Mouse (Mus musculus): ENCODE measurements around the gene P2rx5. TPM values are rescaled to one million over a fixed set of nuclear protein-coding genes. Genes with fewer than 3 reads are reported as not detected.
A peak's percentile ranks its signal among the peaks of the same experiment; 100 is the strongest.

The P2rx5 gene
- polyA plus RNA-seq, 1 experiment from 2014 or later: 0.08 TPM

DNA sequence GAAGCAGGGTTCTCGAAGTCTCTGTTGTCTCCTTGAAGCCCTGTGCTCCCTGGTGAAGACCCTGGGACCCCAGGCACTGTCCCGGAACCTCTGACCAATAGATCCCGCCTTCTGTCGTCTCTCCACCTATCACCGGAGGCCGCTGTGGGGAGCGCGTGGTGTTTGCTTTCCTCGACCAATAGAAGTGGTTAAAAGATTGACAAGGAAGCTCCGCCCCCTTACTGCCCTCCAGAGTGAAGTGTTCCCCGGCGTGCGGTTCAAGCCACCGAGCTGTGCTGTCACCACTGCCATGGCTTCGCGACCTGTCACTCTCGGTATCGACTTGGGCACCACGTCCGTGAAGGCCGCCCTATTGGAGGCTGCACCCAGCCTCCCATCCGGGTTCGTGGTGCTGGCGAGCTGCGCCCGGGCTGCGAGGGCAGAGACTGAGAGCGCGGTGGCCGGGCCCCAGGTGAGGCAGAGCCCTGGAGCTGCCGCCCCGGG is 39.0 kb downstream of the P2rx5 start, which contains the start of gene Shpk:
TSS of gene Shpk (plus strand) at position 231 of the 483 bp plus-strand sequence.
- peak; percentile 97 for ATAC-seq (ENCODE audit: insufficient number of reproducible peaks, low FRiP score, low TSS enrichment, low read depth)
- under 1% methylated on average over 32 of the region's 32 CpGs for WGBS
- H3K36me3 ChIP-seq (ENCODE audit: control insufficient read depth, insufficient read depth, low read length): no peaks in the 10 kb centered on the region

GRCm38 (mm10) chr11:73199879-73200278 is 39.7 kb downstream of the P2rx5 start:
- Histone ChIP-seq H3K27ac (replicated peaks; ENCODE audit: low read depth, low read length) (no peak overlapping the region), H3K27me3 (ENCODE audit: control insufficient read depth, insufficient read depth, low read length) (no peaks in the 10 kb centered on the region), H3K9me3 (ENCODE audit: control insufficient read depth, low read length) (no peaks in the 10 kb centered on the region), H3K4me1 (ENCODE audit: control insufficient read depth, insufficient read depth, low read length) (no peaks in the 10 kb centered on the region), H3K9ac (ENCODE audit: low read length) (peak overlapping the region; percentile 46), H3K4me2 (ENCODE audit: low read depth, severe bottlenecking) (peak overlapping the region; percentile 76), H3K4me3 (ENCODE audit: low read depth, low read length) (peak overlapping the region; percentile 58), H3K36me3 (ENCODE audit: control insufficient read depth, insufficient read depth, low read length) (no peaks in the 10 kb centered on the region)
- DNase-seq (ENCODE audit: low spot score): no peak
- 3% methylated on average over 12 of the region's 12 CpGs for WGBS
- ATAC-seq (ENCODE audit: insufficient number of reproducible peaks, low FRiP score, low TSS enrichment, low read depth): no peak

More for the DNA sequence above, 39.0 kb downstream of the P2rx5 start, which contains the start of gene Shpk:
- H3K27ac ChIP-seq (replicated peaks; ENCODE audit: low read depth, low read length): no peak within 1 kb of the TSS
- no peaks in the 10 kb centered on the region for H3K9me3 ChIP-seq (ENCODE audit: control insufficient read depth, low read length)
- no peaks in the 10 kb centered on the region for H3K4me1 ChIP-seq (ENCODE audit: control insufficient read depth, insufficient read depth, low read length)
- no peaks in the 10 kb centered on the region for H3K27me3 ChIP-seq (ENCODE audit: control insufficient read depth, insufficient read depth, low read length)
- H3K4me2 ChIP-seq (ENCODE audit: low read depth, severe bottlenecking): peak within 1 kb of the TSS; percentile 76
- peak within 1 kb of the TSS; percentile 64 for H3K9ac ChIP-seq (ENCODE audit: low read length)
- peak within 1 kb of the TSS; percentile 58 for H3K4me3 ChIP-seq (ENCODE audit: low read depth, low read length)
- DNase-seq (ENCODE audit: low spot score): peak; percentile 94

GRCm38 (mm10) chr11:73201021-73201420 is 40.8 kb downstream of the P2rx5 start:
- Histone ChIP-seq H3K36me3 (ENCODE audit: control insufficient read depth, insufficient read depth, low read length) (no peaks in the 10 kb centered on the region), H3K4me2 (ENCODE audit: low read depth, severe bottlenecking) (no peak overlapping the region), H3K4me3 (ENCODE audit: low read depth, low read length) (no peak overlapping the region), H3K27ac (replicated peaks; ENCODE audit: low read depth, low read length) (no peak overlapping the region), H3K9ac (ENCODE audit: low read length) (no peak overlapping the region), H3K4me1 (ENCODE audit: control insufficient read depth, insufficient read depth, low read length) (no peaks in the 10 kb centered on the region), H3K9me3 (ENCODE audit: control insufficient read depth, low read length) (no peaks in the 10 kb centered on the region), H3K27me3 (ENCODE audit: control insufficient read depth, insufficient read depth, low read length) (no peaks in the 10 kb centered on the region)
- 82% methylated on average over 2 of the region's 2 CpGs for WGBS
- DNase-seq (ENCODE audit: low spot score): no peak
- no peak for ATAC-seq (ENCODE audit: insufficient number of reproducible peaks, low FRiP score, low TSS enrichment, low read depth)

- H3K27me3 ChIP-seq (ENCODE audit: control insufficient read depth, insufficient read depth, low read length): no peaks in the 10 kb centered on the region
- ATAC-seq (ENCODE audit: insufficient number of reproducible peaks, low FRiP score, low TSS enrichment, low read depth): no peak
- WGBS: 36% methylated on average over 4 of the region's 4 CpGs
- no peak for DNase-seq (ENCODE audit: low spot score)
- H3K9me3 ChIP-seq (ENCODE audit: control insufficient read depth, low read length): no peaks in the 10 kb centered on the region
- H3K36me3 ChIP-seq (ENCODE audit: control insufficient read depth, insufficient read depth, low read length): no peaks in the 10 kb centered on the region
- no peaks in the 10 kb centered on the region for H3K4me1 ChIP-seq (ENCODE audit: control insufficient read depth, insufficient read depth, low read length)
- no peak overlapping the region for H3K4me2 ChIP-seq (ENCODE audit: low read depth, severe bottlenecking)
- H3K9ac ChIP-seq (ENCODE audit: low read length): no peak overlapping the region
- no peak overlapping the region for H3K27ac ChIP-seq (replicated peaks; ENCODE audit: low read depth, low read length)
- no peak overlapping the region for H3K4me3 ChIP-seq (ENCODE audit: low read depth, low read length)
Observed at GRCm38 (mm10) chr11:73201597-73201996, 41.4 kb downstream of the P2rx5 start.

- no peaks in the 10 kb centered on the region for H3K4me1 ChIP-seq (ENCODE audit: control insufficient read depth, insufficient read depth, low read length)
- H3K4me2 ChIP-seq (ENCODE audit: low read depth, severe bottlenecking): no peak overlapping the region
- H3K36me3 ChIP-seq (ENCODE audit: control insufficient read depth, insufficient read depth, low read length): no peaks in the 10 kb centered on the region
- H3K4me3 ChIP-seq (ENCODE audit: low read depth, low read length): no peak overlapping the region
- DNase-seq (ENCODE audit: low spot score) (no peak), ATAC-seq (ENCODE audit: insufficient number of reproducible peaks, low FRiP score, low TSS enrichment, low read depth) (no peak)
- no peaks in the 10 kb centered on the region for H3K9me3 ChIP-seq (ENCODE audit: control insufficient read depth, low read length)
- 88% methylated on average over 8 of the region's 8 CpGs for WGBS
- no peaks in the 10 kb centered on the region for H3K27me3 ChIP-seq (ENCODE audit: control insufficient read depth, insufficient read depth, low read length)
- no peak overlapping the region for H3K9ac ChIP-seq (ENCODE audit: low read length)
- no peak overlapping the region for H3K27ac ChIP-seq (replicated peaks; ENCODE audit: low read depth, low read length)
Observed at GRCm38 (mm10) chr11:73203895-73204294, 43.7 kb downstream of the P2rx5 start.

- H3K27me3 ChIP-seq (ENCODE audit: control insufficient read depth, insufficient read depth, low read length): no peaks in the 10 kb centered on the region
- H3K9me3 ChIP-seq (ENCODE audit: control insufficient read depth, low read length): no peaks in the 10 kb centered on the region
- ATAC-seq (ENCODE audit: insufficient number of reproducible peaks, low FRiP score, low TSS enrichment, low read depth): no peak
- no peaks in the 10 kb centered on the region for H3K36me3 ChIP-seq (ENCODE audit: control insufficient read depth, insufficient read depth, low read length)
- no peak overlapping the region for H3K9ac ChIP-seq (ENCODE audit: low read length)
- no peak for DNase-seq (ENCODE audit: low spot score)
- H3K27ac ChIP-seq (replicated peaks; ENCODE audit: low read depth, low read length): no peak overlapping the region
- no peak overlapping the region for H3K4me2 ChIP-seq (ENCODE audit: low read depth, severe bottlenecking)
- H3K4me1 ChIP-seq (ENCODE audit: control insufficient read depth, insufficient read depth, low read length): no peaks in the 10 kb centered on the region
- H3K4me3 ChIP-seq (ENCODE audit: low read depth, low read length): no peak overlapping the region
- 64% methylated on average over 7 of the region's 7 CpGs for WGBS
Observed at GRCm38 (mm10) chr11:73205194-73205593, 45.0 kb downstream of the P2rx5 start.

DNA sequence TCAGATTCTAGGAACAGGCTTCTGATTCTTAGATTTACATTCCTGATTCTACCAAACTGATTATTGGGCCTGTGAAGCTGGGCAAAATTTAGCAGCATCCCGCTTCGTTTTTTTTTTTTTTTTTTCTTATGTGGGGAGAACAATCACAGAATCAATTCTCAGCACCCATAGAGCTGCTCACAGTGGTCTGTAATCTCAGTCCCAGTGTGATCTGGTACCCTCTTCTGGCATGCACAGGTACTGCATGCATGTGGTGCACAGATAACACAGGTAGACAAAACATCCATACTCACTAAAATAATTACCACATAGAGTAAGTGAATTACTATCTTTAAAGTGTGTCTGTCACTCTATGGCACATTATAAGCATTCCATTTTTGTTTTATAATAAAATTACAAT is 47.4 kb downstream of the P2rx5 start:
- ATAC-seq (ENCODE audit: insufficient number of reproducible peaks, low FRiP score, low TSS enrichment, low read depth): no peak
- H3K27ac ChIP-seq (replicated peaks; ENCODE audit: low read depth, low read length): no peak overlapping the region
- DNase-seq (ENCODE audit: low spot score): no peak
- 84% methylated on average over 2 of the region's 2 CpGs for WGBS
- H3K4me1 ChIP-seq (ENCODE audit: control insufficient read depth, insufficient read depth, low read length): no peaks in the 10 kb centered on the region
- H3K4me3 ChIP-seq (ENCODE audit: low read depth, low read length): no peak overlapping the region
- no peak overlapping the region for H3K9ac ChIP-seq (ENCODE audit: low read length)
- H3K36me3 ChIP-seq (ENCODE audit: control insufficient read depth, insufficient read depth, low read length): no peaks in the 10 kb centered on the region
- no peaks in the 10 kb centered on the region for H3K27me3 ChIP-seq (ENCODE audit: control insufficient read depth, insufficient read depth, low read length)
- no peaks in the 10 kb centered on the region for H3K9me3 ChIP-seq (ENCODE audit: control insufficient read depth, low read length)
- no peak overlapping the region for H3K4me2 ChIP-seq (ENCODE audit: low read depth, severe bottlenecking)

GRCm38 (mm10) chr11:73213956-73214355 is 53.7 kb downstream of the P2rx5 start:
- H3K36me3 ChIP-seq (ENCODE audit: control insufficient read depth, insufficient read depth, low read length): no peaks in the 10 kb centered on the region
- WGBS: 85% methylated on average over 3 of the region's 3 CpGs
- ATAC-seq (ENCODE audit: insufficient number of reproducible peaks, low FRiP score, low TSS enrichment, low read depth): no peak

GRCm38 (mm10) chr11:73219671-73220070 is 59.5 kb downstream of the P2rx5 start:
- DNase-seq (ENCODE audit: low spot score) (no peak), ATAC-seq (ENCODE audit: insufficient number of reproducible peaks, low FRiP score, low TSS enrichment, low read depth) (no peak)
- H3K27ac ChIP-seq (replicated peaks; ENCODE audit: low read depth, low read length): no peak overlapping the region
- H3K9ac ChIP-seq (ENCODE audit: low read length): no peak overlapping the region
- H3K4me2 ChIP-seq (ENCODE audit: low read depth, severe bottlenecking): no peak overlapping the region
- H3K4me3 ChIP-seq (ENCODE audit: low read depth, low read length): no peak overlapping the region
- no peaks in the 10 kb centered on the region for H3K36me3 ChIP-seq (ENCODE audit: control insufficient read depth, insufficient read depth, low read length)
- H3K9me3 ChIP-seq (ENCODE audit: control insufficient read depth, low read length): no peaks in the 10 kb centered on the region
- H3K27me3 ChIP-seq (ENCODE audit: control insufficient read depth, insufficient read depth, low read length): no peaks in the 10 kb centered on the region
- 55% methylated on average over 2 of the region's 2 CpGs for WGBS
- H3K4me1 ChIP-seq (ENCODE audit: control insufficient read depth, insufficient read depth, low read length): no peaks in the 10 kb centered on the region

More at GRCm38 (mm10) chr11:73213956-73214355, 53.7 kb downstream of the P2rx5 start:
- H3K27ac ChIP-seq (replicated peaks; ENCODE audit: low read depth, low read length): no peak overlapping the region
- no peak for DNase-seq (ENCODE audit: low spot score)
- no peaks in the 10 kb centered on the region for H3K4me1 ChIP-seq (ENCODE audit: control insufficient read depth, insufficient read depth, low read length)
- no peak overlapping the region for H3K4me2 ChIP-seq (ENCODE audit: low read depth, severe bottlenecking)
- no peaks in the 10 kb centered on the region for H3K9me3 ChIP-seq (ENCODE audit: control insufficient read depth, low read length)
- no peak overlapping the region for H3K4me3 ChIP-seq (ENCODE audit: low read depth, low read length)
- no peaks in the 10 kb centered on the region for H3K27me3 ChIP-seq (ENCODE audit: control insufficient read depth, insufficient read depth, low read length)
- no peak overlapping the region for H3K9ac ChIP-seq (ENCODE audit: low read length)
